Mouse (Mus musculus): ENCODE data around the gene Eif2s1. TPM values are rescaled to one million over a fixed set of nuclear protein-coding genes. Genes with fewer than 3 reads are reported as not detected.

The Eif2s1 gene
- polyA plus RNA-seq, 1 experiment, result 14.4 TPM

- 0 out of 2 replicates have a peak, but pooled peaks cover 6% of the 10 kb centered on the region for H3K4me1 ChIP-seq (ENCODE audit: control insufficient read depth, insufficient read depth, low read length)
- WGBS, result 4% methylated on average over 37 of the region's 37 CpGs
- peak; percentile 36 for DNase-seq
- peak overlapping the region; percentile 31 for H3K4me3 ChIP-seq (ENCODE audit: insufficient read depth, low read depth, low read length)
- no peak overlapping the region for H3K27ac ChIP-seq (ENCODE audit: insufficient read depth, low read depth, low read length)
- H3K27me3 ChIP-seq (replicated peaks; ENCODE audit: control insufficient read depth, insufficient read depth, low read length), result no peaks in the 10 kb centered on the region; the same call in 1 of the 2 replicates
- no peaks in the 10 kb centered on the region for H3K36me3 ChIP-seq (ENCODE audit: control insufficient read depth, insufficient read depth, low read length)
- no peak for TF ChIP-seq POLR2A (IDR thresholded peaks at IDR 0.05; ENCODE audit: low read depth, low read length)
- no peak for TF ChIP-seq CTCF (conservative IDR thresholded peaks at IDR 0.05; ENCODE audit: insufficient read depth, insufficient read length, low read depth, low read length)
Observed at GRCm38 (mm10) chr12:78911707-78912417, 50.2 kb downstream of the Eif2s1 start.

GRCm38 (mm10) chr12:78914458-78914857 lies 52.8 kb downstream of the Eif2s1 start:
- H3K27ac ChIP-seq (ENCODE audit: insufficient read depth, low read depth, low read length), result no peak overlapping the region
- H3K36me3 ChIP-seq (ENCODE audit: control insufficient read depth, insufficient read depth, low read length), result no peaks in the 10 kb centered on the region
- 0 out of 2 replicates have a peak, but pooled peaks cover 6% of the 10 kb centered on the region for H3K4me1 ChIP-seq (ENCODE audit: control insufficient read depth, insufficient read depth, low read length)
- WGBS, result 91% methylated on average over 4 of the region's 4 CpGs
- TF ChIP-seq POLR2A (IDR thresholded peaks at IDR 0.05; ENCODE audit: low read depth, low read length), result no peak
- no peak for TF ChIP-seq CTCF (conservative IDR thresholded peaks at IDR 0.05; ENCODE audit: insufficient read depth, insufficient read length, low read depth, low read length)
- no peaks in the 10 kb centered on the region; the same call in 1 of the 2 replicates for H3K27me3 ChIP-seq (replicated peaks; ENCODE audit: control insufficient read depth, insufficient read depth, low read length)
- no peak for DNase-seq
- no peak overlapping the region for H3K4me3 ChIP-seq (ENCODE audit: insufficient read depth, low read depth, low read length)

DNA sequence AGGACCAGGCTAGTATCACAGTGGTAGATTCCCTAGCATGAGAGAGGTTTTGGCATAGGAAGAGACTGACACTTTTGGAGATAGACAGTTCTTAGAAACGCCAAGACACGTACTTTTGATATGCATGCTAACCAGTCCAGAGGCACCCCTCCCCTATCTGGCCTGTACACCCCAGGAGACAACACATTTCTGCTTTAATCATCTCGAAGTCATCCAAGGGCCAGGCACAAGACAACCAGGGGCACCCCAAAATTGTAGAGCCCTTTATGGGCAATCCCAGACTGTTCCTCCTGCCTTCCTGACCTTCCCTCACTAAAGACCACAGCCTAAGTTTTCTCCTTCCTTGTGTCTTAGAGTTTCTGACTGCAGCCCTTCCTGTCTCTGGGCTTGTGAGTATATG lies 53.9 kb downstream of the Eif2s1 start:
- TF ChIP-seq POLR2A (IDR thresholded peaks at IDR 0.05; ENCODE audit: low read depth, low read length) (no peak), CTCF (conservative IDR thresholded peaks at IDR 0.05; ENCODE audit: insufficient read depth, insufficient read length, low read depth, low read length) (no peak)
- no peaks in the 10 kb centered on the region; the same call in 1 of the 2 replicates for H3K27me3 ChIP-seq (replicated peaks; ENCODE audit: control insufficient read depth, insufficient read depth, low read length)
- H3K4me3 ChIP-seq (ENCODE audit: insufficient read depth, low read depth, low read length), result no peak overlapping the region
- 0 out of 2 replicates have a peak, but pooled peaks cover 6% of the 10 kb centered on the region for H3K4me1 ChIP-seq (ENCODE audit: control insufficient read depth, insufficient read depth, low read length)
- no peaks in the 10 kb centered on the region for H3K36me3 ChIP-seq (ENCODE audit: control insufficient read depth, insufficient read depth, low read length)
- no peak for DNase-seq
- 68% methylated on average over 3 of the region's 3 CpGs for WGBS
- H3K27ac ChIP-seq (ENCODE audit: insufficient read depth, low read depth, low read length), result no peak overlapping the region

DNA sequence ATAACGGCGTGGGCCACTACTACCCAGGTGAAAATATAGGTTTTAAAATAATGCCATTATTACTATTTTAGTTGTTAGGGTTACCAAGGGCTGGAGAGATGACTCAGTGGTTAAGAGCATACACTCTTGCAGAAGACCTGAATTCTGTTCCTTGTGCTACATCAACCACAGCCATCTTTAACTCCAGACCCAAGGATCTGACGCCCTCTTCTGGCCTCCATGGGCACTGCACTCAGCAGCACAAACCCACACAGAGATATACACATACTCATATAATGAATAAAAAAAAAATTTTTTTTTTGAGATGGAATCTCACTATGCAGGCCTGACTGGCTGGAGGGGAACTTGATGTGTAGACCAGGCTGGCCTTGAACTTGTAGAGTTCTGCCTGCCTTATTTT lies 54.7 kb downstream of the Eif2s1 start:
- no peak for TF ChIP-seq POLR2A (IDR thresholded peaks at IDR 0.05; ENCODE audit: low read depth, low read length)
- no peaks in the 10 kb centered on the region for H3K36me3 ChIP-seq (ENCODE audit: control insufficient read depth, insufficient read depth, low read length)
- H3K27ac ChIP-seq (ENCODE audit: insufficient read depth, low read depth, low read length), result no peak overlapping the region
- H3K4me3 ChIP-seq (ENCODE audit: insufficient read depth, low read depth, low read length), result no peak overlapping the region
- no peaks in the 10 kb centered on the region for H3K27me3 ChIP-seq (replicated peaks; ENCODE audit: control insufficient read depth, insufficient read depth, low read length)
- DNase-seq, result no peak
- WGBS, result 78% methylated on average over 3 of the region's 3 CpGs
- H3K4me1 ChIP-seq (ENCODE audit: control insufficient read depth, insufficient read depth, low read length), result 0 out of 2 replicates have a peak, but pooled peaks cover 6% of the 10 kb centered on the region

DNA sequence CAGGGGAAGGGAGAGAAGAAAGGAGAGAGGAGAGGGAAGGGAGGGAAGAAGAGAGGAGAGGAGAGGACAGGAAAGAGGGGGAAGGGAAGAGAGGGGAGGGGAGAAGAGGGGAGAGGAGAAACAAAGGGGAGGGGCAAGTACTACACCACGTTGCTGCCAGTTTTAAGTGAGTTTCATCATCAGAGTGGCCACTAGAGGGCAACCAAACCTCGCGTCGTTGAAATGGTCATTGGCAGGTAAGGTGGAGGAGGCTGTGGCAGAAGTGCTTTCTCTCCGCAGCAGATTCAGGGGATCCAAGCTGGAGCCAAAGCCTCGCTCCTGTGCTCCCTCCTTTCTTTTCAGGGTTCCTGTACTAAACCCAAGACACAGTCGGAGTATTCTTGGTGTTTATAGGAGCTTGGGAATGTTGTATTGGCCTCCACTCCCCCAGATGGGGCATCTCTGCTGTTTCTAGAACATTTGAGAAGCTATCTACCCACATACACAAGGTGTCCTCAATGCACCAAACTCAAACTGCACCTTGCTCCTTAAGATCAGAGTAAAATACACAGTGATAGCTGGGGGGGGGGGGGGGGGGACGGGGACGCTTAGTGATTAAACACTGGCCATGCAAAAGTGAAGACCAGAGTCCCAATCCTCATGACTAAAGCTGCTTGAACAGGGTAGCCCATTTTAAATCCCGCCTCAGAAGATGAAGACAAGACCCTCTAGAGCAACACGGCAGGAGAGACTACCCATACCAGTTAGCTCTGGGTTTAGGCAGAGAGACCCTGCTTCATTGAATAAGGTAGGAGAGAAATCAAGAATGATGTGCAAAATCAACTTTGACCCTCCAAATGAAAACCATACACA lies 56.8 kb downstream of the Eif2s1 start:
- Histone ChIP-seq H3K27me3 (replicated peaks; ENCODE audit: control insufficient read depth, insufficient read depth, low read length) (no peaks in the 10 kb centered on the region), H3K4me3 (ENCODE audit: insufficient read depth, low read depth, low read length) (no peak overlapping the region), H3K36me3 (ENCODE audit: control insufficient read depth, insufficient read depth, low read length) (no peaks in the 10 kb centered on the region), H3K27ac (ENCODE audit: insufficient read depth, low read depth, low read length) (no peak overlapping the region), H3K4me1 (ENCODE audit: control insufficient read depth, insufficient read depth, low read length) (no peaks in the 10 kb centered on the region)
- peak; percentile 91 for DNase-seq
- TF ChIP-seq POLR2A (IDR thresholded peaks at IDR 0.05; ENCODE audit: low read depth, low read length), result no peak
- peak; percentile 95 for TF ChIP-seq CTCF (conservative IDR thresholded peaks at IDR 0.05; ENCODE audit: insufficient read depth, insufficient read length, low read depth, low read length)
- WGBS, result 11% methylated on average over 11 of the region's 11 CpGs

GRCm38 (mm10) chr12:78919079-78919712 lies 57.6 kb downstream of the Eif2s1 start:
- Histone ChIP-seq H3K4me3 (ENCODE audit: insufficient read depth, low read depth, low read length) (no peak overlapping the region), H3K27me3 (replicated peaks; ENCODE audit: control insufficient read depth, insufficient read depth, low read length) (no peaks in the 10 kb centered on the region), H3K36me3 (ENCODE audit: control insufficient read depth, insufficient read depth, low read length) (no peaks in the 10 kb centered on the region), H3K27ac (ENCODE audit: insufficient read depth, low read depth, low read length) (no peak overlapping the region), H3K4me1 (ENCODE audit: control insufficient read depth, insufficient read depth, low read length) (no peaks in the 10 kb centered on the region)
- DNase-seq, result peak; percentile 80
- TF ChIP-seq POLR2A (IDR thresholded peaks at IDR 0.05; ENCODE audit: low read depth, low read length) (no peak), CTCF (conservative IDR thresholded peaks at IDR 0.05; ENCODE audit: insufficient read depth, insufficient read length, low read depth, low read length) (peak; percentile 89)
- 17% methylated on average over 16 of the region's 16 CpGs for WGBS

All from kidney, adult 2 months (tissue).